In the genomic region with DNA sequence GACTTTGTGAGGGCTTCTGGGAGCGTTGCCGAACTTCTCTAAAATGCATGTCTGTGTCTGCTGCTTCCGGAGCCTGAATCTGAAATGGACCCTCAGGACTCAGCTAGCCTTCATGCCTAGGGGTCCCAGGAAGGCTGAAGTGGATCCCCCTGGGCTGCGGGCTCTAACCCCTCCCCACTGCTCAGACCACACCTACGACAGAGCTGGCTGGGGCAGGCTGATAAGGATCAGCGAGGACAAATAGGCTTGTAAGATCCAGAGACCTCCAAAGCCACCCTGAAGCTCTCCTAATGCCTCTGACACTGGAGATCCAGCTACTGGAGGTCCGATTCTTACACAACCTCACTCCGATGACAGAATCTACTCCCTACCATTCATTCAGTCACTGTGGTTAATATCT, we compare ENCODE assay signal across 9 mouse cellular contexts. TPM values are rescaled to one million over a fixed set of nuclear protein-coding genes. Genes with fewer than 3 reads are reported as not detected.
A peak's percentile ranks its signal among the peaks of the same experiment; 100 is the strongest.
DNase-seq lines count a peak whose midpoint lies in the region; ATAC-seq and TF ChIP-seq lines count a peak whose summit lies in the region.
"Had no signal": no experiment of that assay in that cellular context is flagged by ENCODE, and none has a peak within 500 bp of the region (broad histone marks: within the 10 kb centered on the region; RNA-seq: fewer than 3 reads in every experiment).

No protein-coding gene starts in this region.

- no peak for TF ChIP-seq EP300 in liver, embryonic 14.5 days (IDR thresholded peaks at IDR 0.05; ENCODE audit: low read depth)
- no peak for TF ChIP-seq EP300 in stomach, postnatal 0 days (optimal IDR thresholded peaks at IDR 0.05)

- 19% methylated on average over 8 of the region's 8 CpGs for WGBS in thymus, adult 2 months
- WGBS in liver, embryonic 14.5 days (ENCODE audit: insufficient replicate concordance): 8% methylated on average over 8 of the region's 8 CpGs
- 6% methylated on average over 8 of the region's 8 CpGs for WGBS in stomach, postnatal 0 days

- H3K4me1 ChIP-seq in thymus, adult 2 months (replicated peaks; ENCODE audit: control insufficient read depth, insufficient read depth, low read length): peaks cover 24% of the 10 kb centered on the region
- H3K4me1 ChIP-seq in liver, embryonic 14.5 days (replicated peaks; ENCODE audit: control insufficient read depth in 2 of 2, insufficient read depth in 2 of 2, low read length in 1 of 2): peaks cover 0 to 10% of the 10 kb centered on the region in 2 experiments; a peak in 2 of 4 replicates
- H3K4me1 ChIP-seq in stomach, postnatal 0 days (replicated peaks; ENCODE audit: control insufficient read depth, insufficient read depth): no peaks in the 10 kb centered on the region

- no peak for DNase-seq in gastrocnemius, adult 2 months
- DNase-seq in gastrocnemius, postnatal 36 days: no peak
- no peak for DNase-seq in thymus, adult 2 months
- no peak for DNase-seq in thymus, postnatal 10 days (ENCODE audit: low spot score in 2 of 2)
- DNase-seq in liver, embryonic 14.5 days (ENCODE audit: low read depth in 3 of 3, low spot score in 3 of 3): no peak
- no peak for DNase-seq in stomach, postnatal 0 days (ENCODE audit: low spot score)
- no peak for DNase-seq in spleen, postnatal 14 days (ENCODE audit: low spot score in 2 of 2)
- DNase-seq in natural killer cell, adult 2 months (ENCODE audit: low spot score in 2 of 2): no peak

- peak; percentile 12; the same call in 1 of the 2 replicates for ATAC-seq in liver, embryonic 14.5 days (ENCODE audit: insufficient read depth)
- ATAC-seq in stomach, postnatal 0 days (ENCODE audit: low FRiP score, low TSS enrichment): no peak

- intact Hi-C loops in gastrocnemius, adult 2 months (cut with DNase I): no loop called here
- intact Hi-C loops in gastrocnemius, postnatal 36 days (cut with DNase I): loop anchor here (5.0 kb wide), 1 partner anchor 139 kb away; no protein-coding TSS in a partner anchor

- no peak for TF ChIP-seq POLR2A in thymus, adult 2 months (IDR thresholded peaks at IDR 0.05; ENCODE audit: control insufficient read depth, extremely low read depth, insufficient read depth, low read length, poor library complexity)

- H3K36me3 ChIP-seq in thymus, adult 2 months (ENCODE audit: control insufficient read depth, insufficient read depth, low read length): no peaks in the 10 kb centered on the region
- no peaks in the 10 kb centered on the region for H3K36me3 ChIP-seq in liver, embryonic 14.5 days (replicated peaks; ENCODE audit: control insufficient read depth, insufficient read depth, low read depth)
- H3K36me3 ChIP-seq in stomach, postnatal 0 days (ENCODE audit: control insufficient read depth, insufficient read depth, low read length): no peaks in the 10 kb centered on the region

- peak overlapping the region; percentile 66 for H3K4me2 ChIP-seq in liver, embryonic 14.5 days (ENCODE audit: low read depth)
- H3K4me2 ChIP-seq in stomach, postnatal 0 days (replicated peaks; ENCODE audit: low read depth): peak overlapping the region; percentile 63

- H3K9me3 ChIP-seq in liver, embryonic 14.5 days (ENCODE audit: control insufficient read depth, low read length): no peaks in the 10 kb centered on the region
- no peaks in the 10 kb centered on the region for H3K9me3 ChIP-seq in stomach, postnatal 0 days (ENCODE audit: control insufficient read depth, low read length)

- no peak overlapping the region for H3K9ac ChIP-seq in liver, embryonic 14.5 days (replicated peaks)
- no peak overlapping the region for H3K9ac ChIP-seq in stomach, postnatal 0 days (ENCODE audit: low read length)

- peak overlapping the region; percentile 66 for H3K4me3 ChIP-seq in gastrocnemius, adult 2 months
- H3K4me3 ChIP-seq in thymus, adult 2 months (ENCODE audit: control insufficient read depth, insufficient read depth, low read length): peak overlapping the region; percentile 41
- H3K4me3 ChIP-seq in liver, embryonic 14.5 days (ENCODE audit: insufficient read depth in 1 of 2, low read depth in 2 of 2, low read length in 2 of 2): peak overlapping the region; percentile 41 to 51
- H3K4me3 ChIP-seq in stomach, postnatal 0 days (ENCODE audit: low read depth, low read length): peak overlapping the region; percentile 39

- no peaks in the 10 kb centered on the region for H3K27me3 ChIP-seq in thymus, adult 2 months (ENCODE audit: control insufficient read depth, insufficient read depth, low read length)
- no peaks in the 10 kb centered on the region; the same call in none of the 2 replicates for H3K27me3 ChIP-seq in liver, embryonic 14.5 days (ENCODE audit: control insufficient read depth, insufficient read depth, low read length)
- H3K27me3 ChIP-seq in stomach, postnatal 0 days (ENCODE audit: control insufficient read depth, insufficient read depth, low read length): no peaks in the 10 kb centered on the region

- TF ChIP-seq CTCF in gastrocnemius, adult 2 months (IDR thresholded peaks at IDR 0.05): no peak
- TF ChIP-seq CTCF in thymus, adult 2 months (IDR thresholded peaks at IDR 0.05; ENCODE audit: borderline replicate concordance, control insufficient read depth, extremely low read depth, insufficient read depth, low read length, poor library complexity): no peak
- no peak for TF ChIP-seq CTCF in liver, embryonic 14.5 days (IDR thresholded peaks at IDR 0.05; ENCODE audit: low read depth)
- no peak for TF ChIP-seq CTCF in stomach, postnatal 0 days (IDR thresholded peaks at IDR 0.05; ENCODE audit: low read depth)

- H3K27ac ChIP-seq in gastrocnemius, adult 2 months: peak overlapping the region; percentile 86
- H3K27ac ChIP-seq in thymus, adult 2 months (ENCODE audit: control insufficient read depth, insufficient read depth, low read length): no peak overlapping the region
- no peak overlapping the region for H3K27ac ChIP-seq in liver, embryonic 14.5 days
- H3K27ac ChIP-seq in stomach, postnatal 0 days (replicated peaks): peak overlapping the region; percentile 65

RNA-seq across cellular contexts. Expression of gene Myl3, which starts 8.6 kb away (rescaled TPM):
- total RNA-seq in gastrocnemius, adult 2 months (2021): 1,000 to 10,000 TPM in 1 of 2 experiments, 100 to 1,000 TPM in 1; 528 to 1,790 TPM
- total RNA-seq in gastrocnemius, postnatal 36 days (2021): 1,000 to 10,000 TPM in 1 of 2 experiments, 100 to 1,000 TPM in 1; 290 to 1,186 TPM
- 2.4 and 293 TPM in 2 replicates for polyA plus RNA-seq in thymus, adult 2 months (2012; rRNA removed)
- polyA plus RNA-seq in liver, embryonic 14.5 days (2012; rRNA removed): 0.10 TPM in 1 of 2 replicates, not detected in the other
- polyA plus RNA-seq in liver, embryonic 14.5 days (2014; fragmentation: Nextera tagmentation; extraction: Ambion mirVana): 0.18 TPM in 1 of 2 replicates, not detected in the other
- 0.11 and 0.27 TPM in 2 replicates for polyA plus RNA-seq in stomach, postnatal 0 days (2015; fragmentation: Nextera tagmentation; extraction: Ambion mirVana)
- total RNA-seq: megakaryocyte progenitor cell, adult 5-6 weeks had no signal

RNA-seq across cellular contexts. Expression of gene Pth1r, which starts 13.8 kb away (rescaled TPM):
- total RNA-seq in gastrocnemius, adult 2 months (2021): 1 to 10 TPM in 1 of 2 experiments, under 1 TPM in 1; 0.99 to 1.3 TPM
- 1 to 10 TPM in 1 of 2 experiments, under 1 TPM in 1; 0.74 to 1.1 TPM for total RNA-seq in gastrocnemius, postnatal 36 days (2021)
- 5.4 and 5.8 TPM in 2 replicates for polyA plus RNA-seq in thymus, adult 2 months (2012; rRNA removed)
- 3.4 and 3.8 TPM in 2 replicates for polyA plus RNA-seq in liver, embryonic 14.5 days (2012; rRNA removed)
- 2.0 and 2.4 TPM in 2 replicates for polyA plus RNA-seq in liver, embryonic 14.5 days (2014; fragmentation: Nextera tagmentation; extraction: Ambion mirVana)
- 10.5 and 10.6 TPM in 2 replicates for polyA plus RNA-seq in stomach, postnatal 0 days (2015; fragmentation: Nextera tagmentation; extraction: Ambion mirVana)

Comparison
In these comparisons a context has a peak if more than half of its experiments do, and no peak if none do; other contexts are left out.
1. H3K27ac ChIP-seq: peak in gastrocnemius, adult 2 months (single experiment) and stomach, postnatal 0 days (single experiment); none in thymus, adult 2 months (single experiment) and liver, embryonic 14.5 days (single experiment).
2. Peak in every context shown above with its lines, with median percentiles within 50 percentile points of each other: H3K4me3 ChIP-seq.